Mouse (Mus musculus): ENCODE results near the gene Fam120b.

GRCm38 (mm10) chr17:15389356-15389755 lies 6.6 kb upstream of the Fam120b start:
- TF ChIP-seq CTCF (conservative IDR thresholded peaks at IDR 0.05; ENCODE audit: insufficient read depth, insufficient read length, low read depth, low read length) (no peak), POLR2A (IDR thresholded peaks at IDR 0.05; ENCODE audit: low read depth, low read length) (no peak)

Measured in kidney, adult 2 months (tissue).